Comparison of ENCODE assay signal across 10 mouse cellular contexts in genomic region chr2:170027837-170028236, GRCm38 (mm10).
DNase-seq lines count a peak whose midpoint lies in the region; ATAC-seq lines count a peak whose summit lies in the region.
"Had no signal": no experiment of that assay in that cellular context is flagged by ENCODE, and none has a peak within 500 bp of the region (broad histone marks: within the 10 kb centered on the region; RNA-seq: fewer than 3 reads in every experiment).

No protein-coding gene starts in this region.

- H3K27ac ChIP-seq in kidney, embryonic 15.5 days = no peak overlapping the region
- H3K27ac ChIP-seq: forebrain, embryonic 10.5 days had no signal

- WGBS in kidney, embryonic 15.5 days = 91% methylated on average over 7 of the region's 7 CpGs

- peaks cover 3% of the 10 kb centered on the region; the same call in 1 of the 2 replicates for H3K9me3 ChIP-seq in kidney, embryonic 15.5 days (replicated peaks)

- no peaks in the 10 kb centered on the region for H3K27me3 ChIP-seq in kidney, embryonic 15.5 days

- no peak overlapping the region for H3K9ac ChIP-seq in kidney, embryonic 15.5 days

- peaks cover 10% of the 10 kb centered on the region for H3K4me1 ChIP-seq in kidney, embryonic 15.5 days

- H3K4me2 ChIP-seq in kidney, embryonic 15.5 days = no peak overlapping the region

- H3K4me3 ChIP-seq in kidney, embryonic 15.5 days (replicated peaks) = no peak overlapping the region
- H3K4me3 ChIP-seq: forebrain, embryonic 10.5 days had no signal

- H3K36me3 ChIP-seq in kidney, embryonic 15.5 days = no peaks in the 10 kb centered on the region
- H3K36me3 ChIP-seq: forebrain, embryonic 10.5 days had no signal

- no peak for ATAC-seq in kidney, embryonic 15.5 days (replicated peaks; ENCODE audit: low FRiP score)

- DNase-seq in kidney, postnatal 10 days = peak; percentile 33
- peak; percentile 23 for DNase-seq in thymus, postnatal 14 days
- no peak for DNase-seq in thymus, adult 18-20 months
- DNase-seq in R1 (ENCODE audit: low read depth, low spot score) = peak; percentile 72
- no peak for DNase-seq in urinary bladder, postnatal 10 days (ENCODE audit: low spot score)
- DNase-seq in gastrocnemius, postnatal 25 days = no peak
- DNase-seq: heart, postnatal 14 days; kidney, adult 11 months had no signal

Comparison
In these comparisons a context has a peak if more than half of its experiments do, and no peak if none do; other contexts are left out.
1. DNase-seq: peak in kidney, postnatal 10 days (single experiment), thymus, postnatal 14 days (single experiment) and R1 (single experiment); none in thymus, adult 18-20 months (0 of 2), urinary bladder, postnatal 10 days (single experiment) and gastrocnemius, postnatal 25 days (single experiment).